In genomic region chr11:99413247-99413646, GRCm38 (mm10) we compare ENCODE assay signal across 8 mouse cellular contexts. TPM values are rescaled to one million over a fixed set of nuclear protein-coding genes. Genes with fewer than 3 reads are reported as not detected.
DNase-seq lines count a peak whose midpoint lies in the region; ATAC-seq and TF ChIP-seq lines count a peak whose summit lies in the region.
"Had no signal": no experiment of that assay in that cellular context is flagged by ENCODE, and none has a peak within 500 bp of the region (broad histone marks: within the 10 kb centered on the region; RNA-seq: fewer than 3 reads in every experiment).

No protein-coding gene starts in this region.

- H3K27me3 ChIP-seq in kidney, embryonic 15.5 days, result no peaks in the 10 kb centered on the region
- H3K27me3 ChIP-seq in E14TG2a.4 (ENCODE audit: insufficient read depth, low read length), result no peaks in the 10 kb centered on the region; the same call in 1 of the 2 replicates
- no peaks in the 10 kb centered on the region for H3K27me3 ChIP-seq in embryonic facial prominence, embryonic 10.5 days (replicated peaks; ENCODE audit: low read depth, poor library complexity, severe bottlenecking)
- H3K27me3 ChIP-seq: liver, embryonic 13.5 days had no signal

- no peak overlapping the region for H3K27ac ChIP-seq in kidney, embryonic 15.5 days
- no peak overlapping the region for H3K27ac ChIP-seq in embryonic facial prominence, embryonic 10.5 days (replicated peaks)
- H3K27ac ChIP-seq: liver, embryonic 13.5 days had no signal

- ATAC-seq in kidney, embryonic 15.5 days (replicated peaks; ENCODE audit: low FRiP score), result no peak
- no peak for ATAC-seq in erythroid progenitor cell, adult 5-6 weeks (replicated peaks; ENCODE audit: low FRiP score, poor library complexity, severe bottlenecking)

- H3K9ac ChIP-seq in kidney, embryonic 15.5 days, result no peak overlapping the region
- H3K9ac ChIP-seq: liver, embryonic 13.5 days had no signal

- H3K9me3 ChIP-seq in kidney, embryonic 15.5 days (replicated peaks), result no peaks in the 10 kb centered on the region
- H3K9me3 ChIP-seq in E14TG2a.4 (ENCODE audit: low read length), result no peaks in the 10 kb centered on the region
- no peaks in the 10 kb centered on the region for H3K9me3 ChIP-seq in embryonic facial prominence, embryonic 10.5 days
- H3K9me3 ChIP-seq: liver, embryonic 13.5 days had no signal

- H3K4me1 ChIP-seq in kidney, embryonic 15.5 days, result no peaks in the 10 kb centered on the region
- peaks cover 3% of the 10 kb centered on the region; the same call in 1 of the 2 replicates for H3K4me1 ChIP-seq in E14TG2a.4 (replicated peaks; ENCODE audit: low read depth, low read length)
- no peaks in the 10 kb centered on the region for H3K4me1 ChIP-seq in embryonic facial prominence, embryonic 10.5 days
- H3K4me1 ChIP-seq: liver, embryonic 13.5 days had no signal

- peak; percentile 10 to 26 for DNase-seq in kidney, adult 8-10 months
- DNase-seq in A20 (ENCODE audit: low read depth, low spot score), result peak; percentile 54
- DNase-seq in embryonic facial prominence, embryonic 10.5 days (ENCODE audit: low spot score), result peak; percentile 42
- DNase-seq in mesoderm, embryonic 11.5 days (ENCODE audit: low read depth, low spot score), result peak; percentile 55
- DNase-seq: liver, embryonic 13.5 days had no signal

- TF ChIP-seq CTCF in E14TG2a.4 (conservative IDR thresholded peaks at IDR 0.05; ENCODE audit: low read length), result peak; percentile 63

- no peak overlapping the region for H3K4me3 ChIP-seq in kidney, embryonic 15.5 days (replicated peaks)
- no peak overlapping the region for H3K4me3 ChIP-seq in E14TG2a.4 (replicated peaks; ENCODE audit: low read length)
- no peak overlapping the region for H3K4me3 ChIP-seq in embryonic facial prominence, embryonic 10.5 days
- H3K4me3 ChIP-seq: liver, embryonic 13.5 days had no signal

- WGBS in kidney, embryonic 15.5 days, result 18% methylated on average over 6 of the region's 6 CpGs
- WGBS in embryonic facial prominence, embryonic 10.5 days, result 19% methylated on average over 6 of the region's 6 CpGs

- H3K4me2 ChIP-seq in kidney, embryonic 15.5 days, result no peak overlapping the region
- H3K4me2 ChIP-seq: liver, embryonic 13.5 days had no signal

- H3K36me3 ChIP-seq in kidney, embryonic 15.5 days, result no peaks in the 10 kb centered on the region
- no peaks in the 10 kb centered on the region for H3K36me3 ChIP-seq in E14TG2a.4 (ENCODE audit: insufficient read depth, low read length)
- H3K36me3 ChIP-seq in embryonic facial prominence, embryonic 10.5 days (replicated peaks), result no peaks in the 10 kb centered on the region
- H3K36me3 ChIP-seq: liver, embryonic 13.5 days had no signal

RNA-seq across cellular contexts. Expression of gene Krt12, which starts 8.8 kb away (rescaled TPM):
- polyA plus RNA-seq in kidney, embryonic 15.5 days (2015; fragmentation: Nextera tagmentation; extraction: Ambion mirVana), result not detected in 2 replicates
- not detected in 2 replicates for polyA plus RNA-seq in embryonic facial prominence, embryonic 10.5 days (2016; fragmentation: Nextera tagmentation; extraction: Ambion mirVana)
- not detected in 2 replicates for total RNA-seq in erythroid progenitor cell, adult 5-6 weeks (2015; ENCODE audit: low replicate concordance)
- not detected in 2 replicates for total RNA-seq in erythroid progenitor cell, adult 5-6 weeks (2017; ENCODE audit: low replicate concordance)
- polyA plus RNA-seq: liver, embryonic 13.5 days had no signal

RNA-seq across cellular contexts. Expression of gene Krt10, which starts 24.1 kb away (rescaled TPM):
- polyA plus RNA-seq in kidney, embryonic 15.5 days (2015; fragmentation: Nextera tagmentation; extraction: Ambion mirVana), result 28.7 and 35.2 TPM in 2 replicates
- polyA plus RNA-seq in embryonic facial prominence, embryonic 10.5 days (2016; fragmentation: Nextera tagmentation; extraction: Ambion mirVana), result 18.6 and 25.3 TPM in 2 replicates
- not detected in 2 replicates for total RNA-seq in erythroid progenitor cell, adult 5-6 weeks (2015; ENCODE audit: low replicate concordance)
- total RNA-seq in erythroid progenitor cell, adult 5-6 weeks (2017; ENCODE audit: low replicate concordance), result 5.9 TPM in 1 of 2 replicates, not detected in the other

RNA-seq across cellular contexts. Expression of gene Krt20, which starts 24.7 kb away (rescaled TPM):
- 1.2 and 1.7 TPM in 2 replicates for polyA plus RNA-seq in kidney, embryonic 15.5 days (2015; fragmentation: Nextera tagmentation; extraction: Ambion mirVana)
- polyA plus RNA-seq in embryonic facial prominence, embryonic 10.5 days (2016; fragmentation: Nextera tagmentation; extraction: Ambion mirVana), result 0.97 and 1.00 TPM in 2 replicates
- not detected in 2 replicates for total RNA-seq in erythroid progenitor cell, adult 5-6 weeks (2015; ENCODE audit: low replicate concordance)
- not detected in 2 replicates for total RNA-seq in erythroid progenitor cell, adult 5-6 weeks (2017; ENCODE audit: low replicate concordance)

RNA-seq across cellular contexts. Expression of gene Krt28, which starts 38.5 kb away (rescaled TPM):
- 0.10 and 0.31 TPM in 2 replicates for polyA plus RNA-seq in kidney, embryonic 15.5 days (2015; fragmentation: Nextera tagmentation; extraction: Ambion mirVana)
- 0.26 and 0.39 TPM in 2 replicates for polyA plus RNA-seq in embryonic facial prominence, embryonic 10.5 days (2016; fragmentation: Nextera tagmentation; extraction: Ambion mirVana)
- total RNA-seq in erythroid progenitor cell, adult 5-6 weeks (2015; ENCODE audit: low replicate concordance), result not detected in 2 replicates
- total RNA-seq in erythroid progenitor cell, adult 5-6 weeks (2017; ENCODE audit: low replicate concordance), result not detected in 2 replicates
- polyA plus RNA-seq: liver, embryonic 13.5 days had no signal
